Mouse (Mus musculus) cerebellum, postnatal 36 days (tissue): ENCODE measurements around the gene Akr1d1.

Experiments
- DNase-seq, 2 experiments: peaks; one replicate each; pipeline ENCODE4 v3.0.0; 2021 to 2022; ENCODE audit warnings: mixed read lengths in 2 of 2

The Akr1d1 gene

GRCm38 (mm10) chr6:37529940-37530339 lies at the start of gene Akr1d1:
Gene Akr1d1, plus strand, starts transcription at chr6:37530173.
- no peak for DNase-seq

DNA sequence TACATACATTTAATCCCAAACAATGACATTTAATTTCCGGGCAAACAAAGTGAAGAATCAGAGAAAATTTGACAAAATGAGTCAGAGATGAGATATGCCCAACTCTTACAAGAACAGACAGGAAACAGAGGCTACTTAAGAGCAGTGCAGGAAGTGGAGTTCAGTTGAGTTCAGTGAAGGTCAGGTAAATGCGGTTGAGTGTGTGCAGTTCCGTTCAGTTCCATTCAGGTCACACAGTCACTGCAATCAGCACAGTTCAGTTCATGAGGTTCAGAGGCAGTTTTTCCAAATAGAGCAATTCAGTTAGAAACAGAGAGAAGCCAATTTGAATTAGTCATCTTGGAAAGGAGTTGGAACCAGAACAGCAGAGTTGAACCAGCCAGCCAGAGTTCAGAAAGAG lies 48.8 kb upstream of the Akr1d1 start:
- no peak for DNase-seq

- DNase-seq, result no peak
These were observed 46.7 kb upstream of the Akr1d1 start for GRCm38 (mm10) chr6:37483262-37483661.

DNA sequence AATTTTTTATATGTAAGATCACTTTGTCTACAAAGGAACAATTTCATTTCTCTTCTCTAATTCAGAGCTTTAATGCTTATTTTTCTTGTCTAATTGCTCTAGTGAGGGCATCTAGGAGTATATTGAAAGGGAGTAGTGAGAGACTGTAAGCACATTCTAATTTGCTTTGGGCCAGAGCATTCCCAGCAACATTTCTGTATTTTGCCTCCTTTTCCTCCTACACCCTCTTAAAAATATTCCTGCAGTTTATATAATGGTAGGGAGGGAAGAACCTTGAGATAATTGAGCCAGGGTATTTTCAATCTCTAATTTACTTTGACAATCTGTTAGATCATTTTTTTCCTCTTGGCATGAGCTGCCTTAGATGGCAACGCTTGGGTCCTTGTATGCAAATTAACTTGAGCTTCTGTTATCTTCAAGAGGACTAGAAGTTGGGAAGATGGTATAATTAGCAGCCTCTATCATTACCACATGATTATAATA lies 45.3 kb upstream of the Akr1d1 start:
- DNase-seq, result no peak

DNA sequence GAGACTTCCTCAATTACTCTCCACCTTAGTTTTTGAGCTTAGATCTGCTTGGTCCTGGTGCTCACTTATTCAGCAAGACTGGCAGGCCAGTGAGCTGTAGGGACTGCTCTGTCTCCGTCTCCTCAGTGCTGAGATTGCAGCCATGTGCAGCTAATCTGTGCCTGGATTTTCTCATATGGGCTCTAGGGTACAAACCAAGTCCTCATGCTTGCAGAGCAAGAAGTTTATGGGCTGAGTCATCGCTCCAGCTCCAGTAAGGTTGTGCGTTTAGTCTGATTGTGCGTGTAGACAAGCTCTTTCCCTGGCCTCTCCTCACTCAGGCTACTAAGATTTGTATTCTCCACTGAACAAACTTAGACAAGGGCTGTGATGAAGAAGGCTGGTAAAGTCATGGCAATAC lies 43.5 kb upstream of the Akr1d1 start:
- no peak for DNase-seq

- no peak for DNase-seq
These were observed 37.7 kb upstream of the Akr1d1 start for GRCm38 (mm10) chr6:37492241-37492640.

- no peak for DNase-seq
These were observed 35.0 kb upstream of the Akr1d1 start for GRCm38 (mm10) chr6:37494957-37495356.

- DNase-seq, result no peak
These were observed 33.1 kb upstream of the Akr1d1 start for GRCm38 (mm10) chr6:37496866-37497265.

DNA sequence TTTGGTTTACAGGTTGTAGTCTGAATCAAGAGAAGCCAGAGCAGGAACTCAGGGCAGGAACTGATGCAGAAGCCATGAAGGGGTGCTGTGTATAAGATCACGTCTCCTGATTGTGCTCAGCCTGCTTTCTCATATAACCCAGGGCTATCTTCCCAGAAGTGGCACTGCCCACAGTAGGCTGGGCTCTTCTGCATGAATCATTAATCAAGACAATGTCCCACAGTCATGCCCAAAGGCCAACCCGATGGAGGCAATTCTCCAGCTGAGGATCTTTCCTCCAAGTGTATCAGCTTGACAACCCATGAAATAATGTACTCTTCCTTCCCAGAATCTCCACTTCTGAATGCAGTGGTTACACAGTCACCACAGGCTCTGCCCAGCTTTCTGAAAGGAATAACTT lies 24.4 kb upstream of the Akr1d1 start:
- DNase-seq, result no peak

- no peak for DNase-seq
These were observed 23.0 kb upstream of the Akr1d1 start for GRCm38 (mm10) chr6:37506909-37507515.

DNA sequence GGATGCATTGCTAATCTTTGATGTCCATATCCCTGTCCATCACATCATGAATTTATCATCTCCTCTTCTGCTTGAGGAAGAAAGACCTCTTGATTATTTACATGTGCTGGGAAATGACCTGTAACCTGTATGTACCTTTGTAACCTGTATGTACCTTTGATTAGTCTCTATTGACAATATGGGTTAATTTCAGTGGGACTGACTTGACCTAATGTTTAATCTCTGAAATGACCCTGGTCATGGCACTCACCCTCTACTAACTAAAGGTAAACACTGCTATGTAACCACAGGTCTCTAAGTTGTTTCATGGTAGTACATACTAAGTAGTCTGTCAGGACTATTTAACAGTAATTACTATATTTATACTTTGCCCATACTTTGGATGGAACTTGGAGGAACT lies 19.2 kb upstream of the Akr1d1 start:
- DNase-seq, result no peak

GRCm38 (mm10) chr6:37520631-37521375 lies 9.2 kb upstream of the Akr1d1 start:
- DNase-seq, result no peak

GRCm38 (mm10) chr6:37532036-37532435 lies 2.1 kb downstream of the Akr1d1 start:
- no peak for DNase-seq

DNA sequence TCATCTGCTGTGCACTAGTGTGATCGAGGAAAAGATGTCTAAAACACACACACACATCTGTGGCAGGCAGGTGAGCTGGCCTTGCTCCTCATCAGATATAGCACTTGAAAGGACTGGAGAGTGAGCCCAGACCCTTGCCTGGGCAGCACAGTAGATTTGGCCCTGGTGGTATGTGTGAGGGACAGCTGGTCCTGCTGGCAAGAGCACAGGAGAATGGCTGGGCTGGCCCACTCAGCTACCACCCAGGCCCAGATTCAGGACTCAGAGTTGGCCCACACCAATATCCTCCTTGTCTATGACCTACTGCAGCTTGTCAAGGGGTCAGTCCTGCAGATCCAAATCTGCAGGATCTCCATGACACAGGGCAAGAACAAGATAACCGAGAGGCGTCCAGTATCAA lies 6.9 kb downstream of the Akr1d1 start:
- DNase-seq, result no peak

DNA sequence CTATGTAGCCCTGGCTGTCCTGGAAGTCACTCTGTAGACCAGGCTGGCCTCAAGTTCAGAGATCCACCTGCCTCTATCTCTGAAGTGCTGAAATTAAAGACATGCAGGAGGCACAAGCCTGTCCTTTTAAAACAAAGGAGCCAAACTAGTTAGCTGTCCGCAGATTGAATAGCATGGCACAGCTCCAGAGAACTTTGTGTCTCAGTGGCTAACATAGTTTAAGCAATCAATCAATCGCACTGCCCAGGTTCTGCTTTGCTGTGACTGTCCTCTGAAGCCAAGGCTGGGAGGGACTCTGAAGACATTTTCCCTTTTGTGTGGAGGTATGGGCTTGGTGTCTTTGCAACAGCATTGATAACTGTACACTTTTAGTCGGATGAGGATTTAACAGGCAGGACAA lies 7.8 kb downstream of the Akr1d1 start:
- DNase-seq, result no peak

DNA sequence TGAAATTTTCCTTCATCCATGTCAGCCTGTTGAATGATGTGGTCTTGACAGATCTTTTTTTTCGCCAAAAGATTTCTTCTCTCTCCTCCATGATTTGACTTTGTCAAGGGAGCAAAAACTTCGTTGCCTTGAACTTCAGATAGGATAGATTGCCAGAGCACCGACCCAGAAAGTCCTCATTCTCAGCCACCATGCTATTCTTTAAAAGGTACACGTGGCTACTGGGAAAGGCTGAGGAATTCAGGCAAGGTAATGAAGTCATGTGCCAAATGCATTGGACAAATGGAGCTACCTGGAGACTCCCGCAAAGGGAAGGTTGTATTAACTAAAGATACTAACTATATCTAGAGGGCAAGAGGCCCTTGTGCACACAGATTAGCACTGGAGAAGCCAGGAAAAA lies 8.8 kb downstream of the Akr1d1 start:
- DNase-seq, result no peak

- DNase-seq, result no peak
These were observed 9.4 kb downstream of the Akr1d1 start for GRCm38 (mm10) chr6:37539403-37539802.

GRCm38 (mm10) chr6:37540113-37540512 lies 10.1 kb downstream of the Akr1d1 start:
- DNase-seq, result no peak

DNA sequence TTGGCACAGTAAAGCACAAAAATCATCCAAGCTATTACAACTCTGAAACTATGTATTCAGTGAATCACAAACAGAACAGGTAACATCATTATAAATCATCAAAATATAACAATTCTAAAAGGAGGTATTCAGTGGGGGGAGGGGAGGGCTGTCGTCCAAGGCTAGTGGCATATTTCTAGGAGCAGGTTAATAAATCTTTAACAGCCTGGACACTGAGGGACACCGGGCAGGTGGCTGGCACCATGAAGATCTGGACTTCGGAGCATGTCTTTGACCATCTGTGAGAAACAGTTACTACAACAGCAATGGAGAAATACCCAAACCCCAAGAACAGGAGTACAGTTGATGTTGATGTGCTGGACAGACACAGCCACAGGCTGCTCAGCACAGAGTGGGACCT lies 11.2 kb downstream of the Akr1d1 start:
- DNase-seq, result no peak

DNA sequence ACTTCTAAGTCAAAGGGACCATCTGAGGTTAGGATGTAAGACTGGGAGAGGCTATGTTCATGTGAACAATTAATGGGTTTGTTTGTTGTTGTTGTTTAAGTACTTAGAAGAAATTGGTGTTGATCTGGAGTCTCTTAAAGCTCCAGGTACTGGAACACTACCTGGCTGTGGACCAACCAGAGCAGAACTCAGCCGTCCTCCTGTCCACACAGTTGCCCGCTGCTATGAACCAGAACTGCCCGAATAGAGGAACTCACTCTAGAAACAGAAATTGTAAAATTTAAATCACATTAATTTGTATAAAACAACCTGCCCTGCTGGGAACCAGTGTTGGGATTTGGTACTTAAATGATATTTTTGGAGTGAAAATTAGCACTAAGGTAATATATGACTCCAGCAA lies 12.2 kb downstream of the Akr1d1 start:
- no peak for DNase-seq

- DNase-seq, result no peak
These were observed 22.8 kb downstream of the Akr1d1 start for GRCm38 (mm10) chr6:37552760-37553159.

DNA sequence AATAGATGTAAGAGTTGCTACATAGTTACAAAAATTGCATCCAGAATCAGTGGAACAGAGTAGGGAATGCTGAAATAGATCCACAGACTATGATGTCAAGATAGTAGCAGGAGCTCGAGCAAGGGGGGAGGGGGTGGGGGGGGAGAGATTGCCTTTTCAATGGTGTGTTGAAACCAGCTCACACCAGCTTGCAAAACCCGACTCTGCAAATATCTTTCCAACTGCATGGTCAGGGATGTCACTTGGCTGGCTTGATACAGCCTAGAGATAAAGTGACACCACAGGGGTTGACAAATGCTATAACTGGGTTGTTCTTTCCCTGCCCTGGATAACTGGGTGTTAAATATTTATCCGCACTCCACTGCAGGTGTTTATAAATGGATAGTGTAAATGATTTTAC lies 24.0 kb downstream of the Akr1d1 start:
- no peak for DNase-seq

- no peak for DNase-seq
These were observed 24.4 kb downstream of the Akr1d1 start for GRCm38 (mm10) chr6:37554327-37554726.

- DNase-seq, result no peak
These were observed 33.9 kb downstream of the Akr1d1 start for GRCm38 (mm10) chr6:37563861-37564260.

DNA sequence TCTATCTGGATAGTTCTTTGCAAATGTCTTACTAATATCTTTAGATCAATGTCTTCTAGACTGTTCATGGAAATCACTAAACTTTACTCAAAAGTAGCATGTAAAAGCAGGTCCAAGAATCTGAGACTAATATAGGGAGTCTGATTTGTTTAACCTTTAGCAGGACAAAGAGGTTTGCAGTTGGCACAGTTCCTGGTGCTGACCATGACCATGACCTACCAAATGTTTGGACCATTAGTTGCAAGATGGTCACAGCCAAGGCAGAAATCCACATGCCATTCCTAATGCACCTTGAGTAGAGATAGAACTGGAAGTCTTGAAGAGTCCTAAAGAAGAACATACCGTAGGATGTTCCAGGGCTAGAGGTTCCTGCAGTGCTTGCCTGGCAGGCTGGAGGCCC lies 37.4 kb downstream of the Akr1d1 start:
- no peak for DNase-seq
